Mouse (Mus musculus) heart, postnatal 0 days (tissue): ENCODE data around the gene Gid8.

ENCODE experiments used
- CTCF ChIP-seq: IDR thresholded peaks from 2 replicates; pipeline ENCODE4 v1.5.1; 2016; ENCODE audit warnings: antibody characterized with exemption, control low read depth, low read depth
- EP300 ChIP-seq: IDR thresholded peaks from 2 replicates; pipeline ENCODE4 v1.6.1; 2016; ENCODE audit warnings: antibody characterized with exemption, low read depth

DNA sequence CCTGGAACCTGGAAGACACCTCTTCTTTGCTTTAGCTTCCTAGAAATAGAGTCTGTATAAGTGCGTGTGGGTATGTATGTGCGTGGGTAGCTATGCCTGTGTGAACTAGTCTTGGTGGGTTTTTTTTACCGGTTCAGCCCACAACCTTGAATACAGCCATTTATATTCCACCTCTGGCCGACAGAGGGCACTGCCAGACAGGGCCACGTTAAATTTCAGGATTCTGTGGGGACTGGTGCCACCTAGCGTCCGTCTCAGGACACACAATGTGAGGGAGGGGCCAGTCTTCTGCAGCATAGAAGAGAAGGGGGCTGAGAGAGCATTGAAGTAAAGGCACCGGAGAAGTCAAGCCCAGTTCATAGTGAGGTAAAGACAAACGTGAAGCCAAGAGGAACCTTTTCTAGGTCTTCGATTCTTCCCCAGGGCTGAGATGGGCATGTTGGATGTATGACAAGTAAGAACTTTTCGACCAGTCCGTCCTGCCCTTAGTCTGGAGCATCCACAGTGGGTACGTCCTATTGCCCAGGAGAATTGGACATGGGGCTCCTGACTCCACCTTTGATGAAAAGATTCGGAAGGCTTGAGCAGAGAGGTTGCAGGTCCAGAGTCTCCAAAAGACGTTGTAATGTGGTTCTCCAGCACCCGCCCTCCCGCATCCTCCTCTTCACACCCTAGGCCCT lies 35.5 kb downstream of the Gid8 start:
- TF ChIP-seq EP300 (no peak), CTCF (peak; percentile 100)
